Mouse (Mus musculus): ENCODE measurements around the gene Prkaa2.

The Prkaa2 gene

DNA sequence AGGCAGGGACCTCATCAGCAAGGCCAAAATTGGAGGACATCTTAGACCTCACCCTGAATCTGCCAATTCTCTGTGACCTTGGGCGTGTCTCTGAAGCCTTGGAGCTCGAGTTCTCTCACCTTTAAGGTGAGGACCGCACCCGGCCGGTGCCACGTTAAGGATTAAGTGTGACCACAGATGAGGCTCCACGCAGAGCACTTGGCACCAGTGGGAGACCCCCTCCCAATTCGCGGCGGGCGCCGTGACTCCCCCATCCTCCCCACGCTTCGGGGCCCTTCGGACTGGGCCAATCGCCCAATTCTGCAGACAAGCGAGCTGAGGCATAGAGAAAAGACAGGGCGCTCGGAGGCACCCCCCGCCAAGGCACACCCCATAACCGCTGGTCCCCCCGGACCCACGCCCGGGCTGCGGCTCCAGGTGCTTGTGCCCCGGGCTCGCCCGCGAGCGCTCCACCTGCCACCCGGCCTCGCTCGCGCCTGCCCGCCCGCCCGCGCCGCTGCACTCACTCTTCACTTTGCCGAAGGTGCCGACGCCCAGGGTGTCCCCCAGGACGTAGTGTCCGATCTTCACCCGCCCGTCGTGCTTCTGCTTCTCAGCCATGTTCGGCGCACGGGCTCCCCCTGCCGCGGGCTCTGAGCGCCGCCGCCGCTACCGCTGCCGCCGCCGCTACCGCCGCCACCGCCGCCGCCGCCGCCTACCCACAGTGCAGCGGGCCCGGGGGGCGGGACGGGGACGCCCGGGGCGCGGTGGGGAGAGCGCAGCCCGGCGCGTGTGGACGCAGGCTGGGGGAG is at the start of gene Prkaa2:
Gene Prkaa2 (minus strand): TSS at position 692 of the 791 bp plus-strand sequence.
- in situ Hi-C loops (cut with MboI, MseI) = no loop called here

DNA sequence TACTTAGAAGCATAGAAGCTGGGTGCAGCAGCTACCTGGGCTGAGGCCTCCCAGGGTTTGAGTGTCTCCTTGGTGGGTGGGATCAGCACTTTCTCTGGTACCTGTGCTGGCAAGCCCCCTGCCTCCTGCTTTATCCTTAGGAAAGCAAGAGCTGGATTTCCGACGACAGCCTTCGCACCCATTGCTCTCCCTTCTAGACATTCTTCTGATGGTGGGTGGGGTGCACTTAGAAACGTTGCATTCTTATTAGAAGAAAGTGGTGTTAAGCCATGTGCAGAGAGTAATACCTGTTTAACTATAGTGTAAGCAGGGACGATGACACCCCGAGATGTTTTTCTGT is 49.8 kb upstream of the Prkaa2 start:
- in situ Hi-C loops (cut with MboI, MseI) = no loop called here

DNA sequence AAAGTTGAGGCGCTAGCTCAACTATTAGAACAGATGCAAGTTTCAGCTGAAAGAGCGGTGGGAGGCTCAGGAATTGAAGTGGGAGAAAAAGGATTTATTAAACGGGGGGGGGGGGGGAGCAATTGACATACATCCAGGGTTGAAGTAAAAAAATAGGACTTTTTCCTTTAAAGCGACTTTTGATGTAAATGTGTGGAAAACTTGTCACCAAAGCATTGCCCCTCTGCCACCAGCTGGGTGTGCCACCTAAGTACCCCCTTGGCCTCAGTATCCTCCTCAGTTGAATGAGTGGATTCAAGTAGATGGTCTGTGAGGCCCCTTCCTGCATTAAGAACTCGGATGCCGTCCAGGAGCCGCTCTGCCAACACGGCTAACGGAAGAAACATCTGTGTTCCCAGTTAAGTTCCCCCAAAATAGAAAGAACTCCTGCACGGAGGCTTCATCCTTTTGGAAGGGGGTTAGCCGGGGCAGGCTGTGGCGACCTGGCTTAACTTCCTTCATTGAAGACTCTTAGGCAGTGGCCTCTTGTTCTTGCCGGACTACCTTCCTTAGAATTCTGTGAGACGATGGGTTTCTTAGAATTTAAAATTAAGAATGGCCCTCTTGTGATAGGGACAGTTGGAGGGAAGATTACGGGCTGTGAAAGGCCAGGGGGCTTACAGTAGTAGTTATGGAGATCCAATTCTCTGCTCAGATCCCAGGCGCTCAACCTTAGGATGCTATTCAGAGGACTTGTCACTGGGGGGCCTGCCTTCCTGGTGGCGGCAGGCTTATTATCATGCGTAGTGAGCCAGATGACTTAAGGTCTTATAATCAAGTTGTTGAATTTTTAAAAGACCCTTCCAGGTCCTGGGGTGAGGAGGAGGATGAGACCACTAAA is 49.2 kb upstream of the Prkaa2 start:
- in situ Hi-C loops (cut with MboI, MseI) = no loop called here

DNA sequence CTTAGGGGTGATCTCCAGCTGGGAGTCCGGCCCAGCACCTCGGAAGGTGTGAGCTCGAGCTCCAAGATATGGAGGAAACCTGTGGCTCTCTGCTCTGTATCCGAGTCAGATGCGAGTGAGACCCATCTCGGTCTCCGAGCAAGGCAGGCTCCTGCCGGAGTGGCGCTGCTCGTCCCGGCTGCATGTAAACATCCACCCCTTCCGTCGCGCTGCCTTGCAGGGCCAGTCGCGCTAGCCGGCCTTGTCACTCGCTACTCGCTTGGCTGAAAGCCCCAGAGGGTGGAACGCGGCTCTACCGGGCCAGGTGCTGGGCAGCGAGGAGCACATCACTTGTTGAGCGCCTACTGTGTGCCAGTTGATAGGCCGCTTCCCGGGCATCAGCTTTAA is 48.5 kb upstream of the Prkaa2 start:
- in situ Hi-C loops (cut with MboI, MseI) = no loop called here

DNA sequence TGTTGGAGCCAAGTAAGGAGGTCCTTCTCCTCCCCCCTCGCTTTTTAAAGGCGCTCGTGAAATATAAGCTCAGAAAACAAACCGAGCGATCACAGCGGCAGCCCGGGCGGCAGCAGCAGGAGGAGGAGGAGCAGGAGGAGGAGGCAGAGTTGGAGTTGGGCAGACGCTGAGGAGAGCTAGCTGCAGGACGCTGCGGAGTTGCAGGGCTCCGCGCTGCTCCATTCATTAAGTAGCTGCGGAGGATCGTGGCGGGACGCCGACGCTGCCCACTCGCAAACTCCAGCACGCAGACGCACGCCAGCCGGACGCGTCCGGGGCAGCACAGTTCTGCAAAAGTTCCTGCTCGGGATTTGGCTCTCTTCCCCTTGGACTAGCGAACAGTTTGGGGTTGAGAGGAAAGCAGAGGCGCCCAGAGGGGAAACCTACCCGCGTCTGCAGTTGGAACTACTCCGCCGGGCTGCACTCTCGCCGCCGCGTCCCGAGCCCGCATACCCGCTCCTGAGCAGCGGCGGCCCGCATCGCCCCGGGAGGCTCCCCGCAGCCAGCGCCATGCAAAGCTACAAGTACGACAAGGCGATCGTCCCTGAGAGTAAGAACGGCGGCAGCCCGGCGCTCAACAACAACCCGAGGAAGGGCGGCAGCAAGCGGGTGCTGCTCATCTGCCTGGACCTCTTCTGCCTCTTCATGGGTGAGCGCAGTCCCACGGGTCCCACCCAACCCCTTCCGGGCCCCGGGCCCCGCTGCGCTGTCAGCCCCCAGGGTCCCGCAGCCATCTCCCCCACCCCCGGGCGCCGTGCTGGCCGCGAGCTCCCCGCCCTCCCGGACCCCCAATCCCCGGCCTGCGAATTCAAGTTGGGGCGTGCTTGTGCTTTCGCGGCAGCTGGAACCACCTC is 47.8 kb upstream of the Prkaa2 start, which contains the start of gene Plpp3:
Gene Plpp3 (plus strand): TSS at position 72 of the 893 bp plus-strand sequence.
- in situ Hi-C loops (cut with MboI, MseI) = no loop called here

DNA sequence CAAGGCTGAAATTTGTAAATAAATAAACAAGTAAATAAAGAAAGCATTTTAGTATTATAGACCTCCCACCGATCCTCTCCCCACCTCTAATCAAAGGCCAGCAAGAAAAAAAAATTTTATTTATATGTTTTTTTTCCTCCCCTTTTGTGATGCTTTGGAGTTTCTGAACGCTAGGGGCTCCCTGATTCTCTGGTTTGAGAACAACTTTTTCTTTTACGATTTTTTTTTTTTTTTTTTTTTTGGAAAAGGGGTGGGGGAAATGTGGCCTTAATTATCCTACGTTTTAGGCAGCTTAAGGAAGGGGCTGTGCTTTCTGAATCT is 47.2 kb upstream of the Prkaa2 start:
- in situ Hi-C loops (cut with MboI, MseI) = no loop called here

DNA sequence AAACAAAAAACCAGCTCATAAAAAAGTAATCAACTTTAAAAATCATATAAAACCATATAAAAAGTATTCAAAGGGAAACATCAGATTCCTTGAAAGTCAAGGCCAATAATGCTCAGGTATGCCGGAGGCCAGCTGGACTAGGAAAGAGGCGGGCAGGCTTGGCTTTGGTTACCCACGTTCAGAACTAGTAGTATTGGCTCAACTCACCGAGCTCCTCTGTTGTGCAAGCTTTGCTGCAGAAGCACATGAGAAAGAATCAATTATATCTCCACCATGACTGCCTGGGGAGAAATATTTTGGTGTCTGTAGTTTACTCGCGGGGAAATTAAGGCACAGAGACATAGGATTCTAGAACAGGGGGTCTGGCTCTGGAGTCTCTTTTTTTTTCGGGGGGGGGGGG is 46.6 kb upstream of the Prkaa2 start:
- in situ Hi-C loops (cut with MboI, MseI) = no loop called here

DNA sequence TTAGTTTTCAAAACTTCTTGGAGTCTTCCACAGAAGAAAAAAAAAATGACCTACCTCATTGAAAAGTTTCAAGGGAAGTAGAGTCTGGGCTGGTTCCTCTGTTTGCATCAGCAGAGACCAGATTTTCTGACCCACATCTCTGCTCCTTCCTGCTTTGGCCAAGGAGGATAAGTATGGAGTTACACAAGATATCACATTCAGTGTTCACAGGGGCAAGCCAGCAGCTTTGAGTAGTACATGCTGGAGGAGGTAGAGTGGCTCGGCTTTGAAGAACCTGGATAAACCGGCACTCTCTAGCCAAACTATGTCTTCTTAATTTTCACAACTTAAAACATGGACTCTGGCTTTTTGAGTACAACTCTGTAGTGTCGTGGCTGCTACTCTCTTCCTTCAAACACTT is 43.5 kb upstream of the Prkaa2 start:
- in situ Hi-C loops (cut with MboI, MseI) = loop anchor here (5.0 kb wide), 1 partner anchor 789 kb away; no protein-coding TSS in a partner anchor

DNA sequence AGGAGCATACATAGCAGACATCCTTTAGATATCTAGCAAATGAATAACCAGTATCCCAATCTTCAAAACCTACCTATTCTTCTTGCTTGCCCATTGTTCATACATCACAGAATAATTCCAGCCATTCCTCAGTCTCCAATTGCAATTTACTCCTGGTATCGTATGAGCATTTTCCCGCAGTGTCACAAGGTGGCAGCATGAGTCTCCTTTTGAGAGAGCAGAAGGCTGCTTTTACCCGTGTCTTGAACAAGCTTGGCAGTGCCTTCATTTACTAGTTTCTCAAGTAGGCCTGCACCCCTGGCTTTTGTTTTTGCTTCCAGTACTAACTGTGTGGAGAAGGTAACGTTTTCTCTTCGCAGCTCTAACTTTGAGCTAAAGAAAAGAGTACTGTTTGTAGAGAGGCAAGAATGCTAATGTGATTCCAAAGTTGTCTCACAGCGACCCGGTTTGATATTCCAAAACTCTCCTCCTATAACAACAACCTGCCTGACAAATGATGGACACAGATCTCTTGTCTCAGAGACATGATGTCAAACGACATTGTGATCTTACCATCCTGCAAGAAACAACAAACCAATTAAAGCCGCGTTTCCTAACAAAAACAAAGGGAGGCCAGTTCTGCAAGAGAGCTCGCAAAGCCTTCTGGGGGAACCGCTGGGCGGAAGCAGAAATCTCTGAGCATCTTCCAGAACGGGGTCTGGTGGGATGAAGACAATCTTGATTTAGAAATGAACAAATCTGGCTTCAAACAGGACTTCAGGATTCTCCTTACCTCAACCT is 42.4 kb upstream of the Prkaa2 start:
- in situ Hi-C loops (cut with MboI, MseI) = loop anchor here (5.0 kb wide), 1 partner anchor 790 kb away; no protein-coding TSS in a partner anchor

DNA sequence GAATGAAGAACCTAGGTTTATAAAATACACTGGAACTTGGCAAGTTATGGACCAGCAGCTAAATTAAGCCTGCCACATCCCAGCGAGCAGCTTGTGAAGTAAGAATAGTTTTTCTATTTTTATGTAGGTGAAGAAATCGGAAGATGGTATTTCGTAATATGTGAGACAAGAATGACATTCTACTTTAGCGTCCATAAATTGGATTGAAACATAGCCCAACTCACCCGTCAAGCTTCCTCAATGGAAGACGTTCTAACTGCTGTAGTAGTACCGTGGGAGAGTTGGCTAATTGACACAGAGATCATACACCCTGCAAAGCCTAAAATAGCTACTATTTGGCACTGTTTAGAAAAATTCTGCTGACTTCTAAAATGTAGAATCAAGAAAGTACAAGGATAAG is 39.8 kb upstream of the Prkaa2 start:
- in situ Hi-C loops (cut with MboI, MseI) = loop anchor here (10.0 kb wide), 1 partner anchor 945 kb away; no protein-coding TSS in a partner anchor

DNA sequence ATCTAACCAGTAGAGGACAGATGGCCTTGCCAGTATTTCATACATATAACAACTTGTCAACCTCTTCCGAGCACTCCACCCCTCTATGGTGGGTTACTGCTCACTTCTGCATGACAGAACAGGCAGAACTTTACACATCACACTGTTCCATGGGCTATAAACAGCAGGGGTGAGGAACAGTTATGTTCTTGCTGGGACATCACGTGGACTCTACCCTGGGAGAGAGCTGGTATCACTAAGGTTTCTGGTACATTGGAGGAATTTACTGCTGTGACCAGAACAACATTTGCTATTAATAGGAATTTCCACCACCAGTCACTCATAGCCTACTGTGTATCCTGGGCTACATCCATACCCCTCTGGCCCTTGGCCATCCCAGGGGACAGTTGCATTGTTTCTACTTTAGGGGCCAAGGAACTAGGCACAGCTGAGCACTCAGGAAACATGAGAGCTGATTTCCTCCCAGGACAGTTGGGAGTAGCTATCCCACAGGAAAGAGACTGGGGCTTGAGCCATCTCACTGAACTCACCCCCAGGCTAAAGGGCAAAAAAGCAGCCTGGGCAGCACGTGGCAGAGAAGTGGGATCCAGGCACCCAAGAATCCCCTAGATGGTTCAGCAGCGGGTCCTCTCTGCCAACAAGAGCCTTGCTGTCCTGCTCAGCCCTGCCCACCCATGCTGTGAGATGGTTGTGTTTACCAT is 23.8 kb upstream of the Prkaa2 start:
- in situ Hi-C loops (cut with MboI, MseI) = no loop called here

DNA sequence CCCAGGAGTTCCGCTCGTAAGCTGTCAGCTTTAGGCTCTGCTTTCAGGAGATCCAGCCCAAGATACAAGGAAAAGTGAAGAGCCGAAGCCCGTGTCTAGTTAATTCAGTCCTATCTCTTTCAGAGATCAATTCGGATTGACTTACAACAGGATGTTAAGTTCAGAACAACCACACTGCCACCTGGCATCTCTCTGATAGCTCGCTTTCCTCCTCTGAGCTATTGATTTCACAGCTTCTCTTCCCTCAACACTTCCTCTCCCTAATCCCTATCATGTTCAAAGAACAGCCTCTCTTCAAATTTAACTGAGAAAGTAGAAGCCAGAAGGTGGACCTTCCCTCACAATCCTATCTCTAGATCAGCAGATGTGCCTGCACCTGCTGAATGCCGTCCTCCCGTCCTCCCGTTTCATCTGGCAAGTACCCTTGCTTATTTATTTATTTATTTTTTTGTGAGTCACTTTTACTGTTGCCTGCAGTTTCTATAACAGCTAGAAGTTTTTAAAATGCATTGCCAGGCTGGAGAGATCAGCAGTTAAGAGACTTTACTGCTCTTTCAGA is 22.1 kb upstream of the Prkaa2 start:
- in situ Hi-C loops (cut with MboI, MseI) = no loop called here

DNA sequence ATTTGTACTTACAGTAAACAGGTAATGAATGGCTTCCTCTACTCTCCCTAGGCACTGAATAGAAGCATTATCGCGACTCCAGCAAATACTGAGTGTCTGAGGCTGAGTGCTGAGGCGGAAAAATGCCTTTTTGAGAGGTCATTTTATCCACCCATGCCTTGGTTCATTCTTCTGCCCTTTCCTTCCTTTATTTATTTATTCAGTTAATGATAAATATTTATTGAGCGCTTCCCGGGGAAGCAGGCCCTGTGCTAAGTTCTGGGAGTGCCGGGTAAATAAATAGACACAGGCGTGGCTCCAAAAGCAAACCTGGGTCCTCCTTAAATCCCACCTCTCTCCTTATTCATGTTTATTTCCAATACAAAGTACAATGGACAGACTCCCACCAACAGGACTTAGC is 19.5 kb upstream of the Prkaa2 start:
- in situ Hi-C loops (cut with MboI, MseI) = no loop called here

DNA sequence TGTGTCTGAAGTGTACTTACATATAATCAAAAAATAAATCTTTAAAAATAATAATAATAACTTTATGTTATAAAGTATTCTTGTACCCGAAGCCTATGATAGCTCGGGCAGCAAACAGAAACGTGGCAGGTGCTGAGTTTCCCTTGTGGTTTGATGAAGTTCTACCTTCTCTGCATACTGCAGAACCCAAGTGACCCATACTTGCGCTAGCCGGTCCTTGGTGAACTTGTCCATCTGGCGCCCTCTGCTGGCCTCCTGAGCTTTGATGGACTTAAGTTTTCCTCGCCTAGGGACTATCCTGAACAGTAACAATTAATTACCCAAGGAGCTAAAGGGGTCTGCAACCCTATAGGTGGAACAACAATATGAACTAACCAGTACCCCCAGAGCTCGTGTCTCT is 12.7 kb upstream of the Prkaa2 start:
- in situ Hi-C loops (cut with MboI, MseI) = no loop called here

DNA sequence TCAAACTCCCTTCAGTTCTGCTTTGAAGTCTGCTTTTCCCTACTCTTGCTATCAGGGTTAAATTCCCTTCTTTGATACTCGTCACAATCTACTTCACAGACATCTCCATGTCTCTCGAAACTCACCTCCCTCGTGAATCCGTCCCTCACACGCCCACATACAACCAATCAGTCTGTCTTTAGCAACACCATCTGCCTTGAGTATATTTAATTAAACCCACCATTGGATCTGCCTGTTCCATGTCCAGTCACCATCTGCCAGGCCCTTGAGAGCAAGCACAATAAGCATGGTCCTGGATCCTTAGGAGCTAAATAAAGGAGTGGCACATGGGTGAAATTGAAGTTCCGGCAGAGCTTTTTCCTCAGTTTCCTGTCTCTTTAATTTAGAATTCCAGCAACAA is 11.4 kb upstream of the Prkaa2 start:
- in situ Hi-C loops (cut with MboI, MseI) = no loop called here

DNA sequence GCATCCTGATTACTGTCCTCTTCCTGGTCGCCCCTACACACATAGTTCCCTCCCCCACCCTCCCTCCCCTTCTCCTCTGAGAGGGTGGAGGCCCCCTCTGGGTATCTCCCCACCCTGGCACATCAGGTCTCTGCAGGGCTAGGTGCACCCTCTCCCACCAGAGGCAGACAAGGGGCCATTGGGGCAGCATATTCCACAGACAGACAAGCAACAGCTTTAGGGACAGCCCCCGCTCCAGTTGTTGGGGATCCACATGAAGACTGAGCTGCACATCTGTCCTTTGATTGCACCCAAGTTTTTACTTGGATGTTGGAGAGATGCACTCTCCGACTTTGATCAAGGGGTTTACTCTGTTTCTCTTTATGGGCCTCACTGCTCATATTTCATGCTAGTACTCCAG is 3.8 kb upstream of the Prkaa2 start:
- in situ Hi-C loops (cut with MboI, MseI) = no loop called here

DNA sequence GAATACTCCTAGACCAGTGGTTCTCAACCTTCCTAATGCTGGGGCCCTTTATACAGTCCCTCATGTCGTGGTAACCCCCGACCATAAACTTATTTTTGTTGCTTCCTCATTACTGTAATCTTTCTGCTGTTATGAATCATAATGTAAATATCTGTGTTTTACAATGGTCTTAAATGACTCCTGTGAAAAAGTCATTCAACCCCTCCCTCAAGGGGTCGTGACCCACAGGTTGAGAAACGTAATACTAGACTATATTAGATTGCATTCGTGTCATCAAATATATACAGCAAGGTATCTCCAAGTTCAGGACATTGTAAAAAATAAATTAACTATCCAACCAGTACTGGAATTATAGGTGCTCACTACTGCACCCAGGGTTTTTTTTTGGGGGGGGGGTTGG is 3.4 kb upstream of the Prkaa2 start:
- in situ Hi-C loops (cut with MboI, MseI) = no loop called here

DNA sequence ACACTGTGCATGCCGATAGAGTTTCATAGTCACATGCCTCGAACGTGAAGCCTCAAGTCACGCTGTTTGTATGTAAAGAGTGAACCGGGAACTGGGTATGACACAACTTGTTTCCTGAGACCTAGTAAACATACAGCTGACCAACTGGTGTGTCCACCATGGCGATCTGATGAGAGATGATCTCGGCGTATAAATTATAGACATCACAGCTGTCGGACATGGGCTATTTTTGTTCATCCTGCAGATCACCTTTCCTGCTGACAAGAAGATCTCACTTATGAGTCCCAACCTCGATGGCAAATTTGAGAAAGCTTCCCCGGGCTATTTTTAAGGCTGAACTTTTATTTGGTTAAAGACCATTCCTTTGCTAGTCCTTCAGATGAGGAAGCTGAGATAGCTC is 2.1 kb upstream of the Prkaa2 start:
- in situ Hi-C loops (cut with MboI, MseI) = no loop called here

DNA sequence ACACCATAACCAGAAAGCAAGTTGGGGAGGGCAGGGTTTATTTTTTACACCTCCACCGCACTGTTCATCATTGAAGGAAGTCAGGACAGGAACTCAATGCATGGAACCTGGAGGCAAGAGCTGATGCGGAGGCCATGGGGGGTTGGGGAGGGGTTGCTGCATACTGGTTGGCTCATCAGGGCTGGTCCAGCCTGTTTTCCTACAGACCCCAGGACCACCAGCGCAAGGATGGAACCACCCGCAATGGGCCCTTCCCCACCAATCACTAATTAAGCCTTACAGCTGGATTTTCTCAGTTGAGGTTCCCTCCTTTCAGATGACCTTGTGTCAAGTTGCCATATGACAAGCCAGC is 970 bp upstream of the Prkaa2 start:
- in situ Hi-C loops (cut with MboI, MseI) = no loop called here

DNA sequence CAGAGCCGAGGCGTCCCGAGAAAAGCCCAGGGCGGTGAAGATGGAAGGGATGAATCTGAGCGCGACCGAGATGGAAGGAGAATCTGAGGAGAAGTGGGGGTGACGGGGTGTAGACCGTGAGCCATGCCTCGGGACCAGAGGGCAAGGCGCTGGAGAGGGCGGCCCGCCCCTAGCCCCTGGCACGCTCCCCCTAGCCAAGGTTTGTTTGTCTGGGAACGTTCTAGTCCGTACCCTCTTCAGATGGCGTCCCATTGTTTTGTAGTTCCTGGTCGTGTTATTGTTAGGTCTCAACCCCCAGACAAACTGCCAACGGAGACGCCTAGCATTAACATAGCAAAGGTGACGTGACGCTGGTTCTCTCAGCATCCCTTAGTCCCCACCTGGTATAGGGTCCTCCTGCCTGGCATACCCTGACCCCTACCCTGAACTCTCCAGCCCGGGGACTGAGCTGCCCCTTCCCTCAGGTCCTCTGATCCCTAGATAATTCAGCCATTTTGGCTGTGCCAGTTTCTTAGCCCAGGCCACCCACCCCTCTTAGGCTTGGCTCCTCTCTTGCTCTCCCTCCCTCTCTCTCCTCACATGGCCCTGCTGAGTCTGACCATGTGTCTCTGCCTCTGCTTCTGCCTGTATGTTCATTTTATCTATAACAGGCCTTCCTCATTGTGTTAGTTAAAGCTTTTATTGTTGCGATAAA is 447 bp upstream of the Prkaa2 start:
- in situ Hi-C loops (cut with MboI, MseI) = no loop called here
